Mouse (Mus musculus) lung, embryonic 16.5 days (tissue): Measurements from ENCODE around the gene Alyref. TPM values are rescaled to one million over a fixed set of nuclear protein-coding genes. Genes with fewer than 3 reads are reported as not detected.

Experiments used
- ATAC-seq: fragments of 200-750 bp; cut with Nextera tagmentation; 2 replicates; pipeline ENCODE4 v1.8.0; 2017; ENCODE audit warnings: low read depth, mild to moderate bottlenecking, moderate library complexity
- H3K27ac ChIP-seq: fragments of 300-500 bp; sonication (generic); 2 replicates; pipeline ENCODE4 v1.5.1; 2014; ENCODE audit warnings: mild to moderate bottlenecking, control low read depth, low read length
- H3K27me3 ChIP-seq: fragments of 300-500 bp; sonication (generic); 2 replicates; pipeline ENCODE4 v1.6.1; 2014; ENCODE audit warnings: low read depth, low read length, mixed read lengths; ENCODE audit not compliant: control insufficient read depth, insufficient read depth
- H3K36me3 ChIP-seq: fragments of 300-500 bp; sonication (generic); 2 replicates; pipeline ENCODE4 v1.6.1; 2014; ENCODE audit warnings: low read length; ENCODE audit not compliant: control insufficient read depth, insufficient read depth
- H3K4me1 ChIP-seq: fragments of 300-500 bp; sonication (generic); replicated peaks from 2 replicates; pipeline ENCODE4 v1.6.1; 2014; ENCODE audit warnings: low read length, mixed read lengths; ENCODE audit not compliant: control insufficient read depth, insufficient read depth
- H3K4me2 ChIP-seq: fragments of 300-500 bp; sonication (generic); 2 replicates; pipeline ENCODE4 v1.6.1; 2014; ENCODE audit warnings: low read depth, low read length, control low read depth
- H3K4me3 ChIP-seq: fragments of 300-500 bp; sonication (generic); 2 replicates; pipeline ENCODE4 v1.5.1; 2014; ENCODE audit warnings: mild to moderate bottlenecking, low read length, control low read depth
- H3K9ac ChIP-seq: fragments of 300-500 bp; sonication (generic); 2 replicates; pipeline ENCODE4 v1.6.1; 2014; ENCODE audit warnings: low read length, control low read depth
- H3K9me3 ChIP-seq: fragments of 300-500 bp; sonication (generic); 2 replicates; pipeline ENCODE4 v1.6.1; 2016; ENCODE audit warnings: low read length; ENCODE audit not compliant: control insufficient read depth
- WGBS: fragments of 180-500 bp; shearing (Covaris S2); extraction: QIAGEN DNeasy Blood & Tissue Kit; methylation state at CpG from one replicate; pipeline ENCODE4 v1.1.7; 2014; 5-methylcytosine and 5-hydroxymethylcytosine counted together
- microRNA-seq: library from miRNA; unstranded; fragments of <30 nt; microRNA quantifications from one replicate; pipeline ENCODE4, GENCODE M21; 2016
- polyA plus RNA-seq: library from polyadenylated mRNA; unstranded; fragments of >200 nt; fragmentation: Nextera tagmentation; extraction: Ambion mirVana; gene quantifications from 2 replicates; pipeline ENCODE4 v1.2.1, GENCODE M21; 2015

The Alyref gene
- polyA plus RNA-seq, 1 experiment from 2014 or later, result 266 TPM

- H3K4me2 ChIP-seq, result no peak overlapping the region
- H3K4me3 ChIP-seq, result no peak overlapping the region
- H3K27ac ChIP-seq, result no peak overlapping the region
- no peak for ATAC-seq
- peaks cover 22% of the 10 kb centered on the region for H3K36me3 ChIP-seq
- H3K4me1 ChIP-seq, result peaks cover 24% of the 10 kb centered on the region
- H3K27me3 ChIP-seq, result no peaks in the 10 kb centered on the region
- H3K9me3 ChIP-seq, result no peaks in the 10 kb centered on the region
- 94% methylated on average over 3 of the region's 3 CpGs for WGBS
- H3K9ac ChIP-seq, result no peak overlapping the region
Observed at GRCm38 (mm10) chr11:120545964-120546363, 52.2 kb downstream of the Alyref start.

- H3K9me3 ChIP-seq, result no peaks in the 10 kb centered on the region
- H3K4me3 ChIP-seq, result no peak overlapping the region
- no peak for ATAC-seq
- H3K4me2 ChIP-seq, result no peak overlapping the region
- H3K27ac ChIP-seq, result no peak overlapping the region
- H3K27me3 ChIP-seq, result no peaks in the 10 kb centered on the region
- H3K36me3 ChIP-seq, result peaks cover 22% of the 10 kb centered on the region
- H3K9ac ChIP-seq, result no peak overlapping the region
- 82% methylated on average over 6 of the region's 6 CpGs for WGBS
- H3K4me1 ChIP-seq, result peaks cover 30% of the 10 kb centered on the region
Observed at GRCm38 (mm10) chr11:120542376-120542775, 55.8 kb downstream of the Alyref start.

Small RNA genes within 50 kb of the gene (microRNA-seq; reads per million reads assigned to microRNA genes)
- gene Mir6936, result not detected

Other genes starting within 250 kb of the Alyref start
- 2,589 and 2,717 TPM in 2 replicates for gene Actg1, start 249.8 kb downstream of the Alyref start, polyA plus RNA-seq
- gene Fscn2, start 236.8 kb downstream of the Alyref start, polyA plus RNA-seq, result 0.64 and 0.83 TPM in 2 replicates
- gene Faap100, start 219.6 kb downstream of the Alyref start, polyA plus RNA-seq, result 36.7 and 41.4 TPM in 2 replicates
- gene Nploc4, start 160.7 kb downstream of the Alyref start, polyA plus RNA-seq, result 25.9 and 28.2 TPM in 2 replicates
- gene Tspan10, start 155.7 kb downstream of the Alyref start, polyA plus RNA-seq, result not detected in 2 replicates
- 0.21 TPM in 1 of 2 replicates, not detected in the other for gene Pde6g, start 144.9 kb downstream of the Alyref start, polyA plus RNA-seq
- 13.2 and 14.8 TPM in 2 replicates for gene Oxld1, start 140.3 kb downstream of the Alyref start, polyA plus RNA-seq
- 34.8 and 38.1 TPM in 2 replicates for gene Ccdc137, start 140.2 kb downstream of the Alyref start, polyA plus RNA-seq
- gene Arl16, start 130.8 kb downstream of the Alyref start, polyA plus RNA-seq, result 40.3 and 44.8 TPM in 2 replicates
- 113 and 117 TPM in 2 replicates for gene Mrpl12, start 113.8 kb downstream of the Alyref start, polyA plus RNA-seq
- 72.5 and 73.8 TPM in 2 replicates for gene Slc25a10, start 106.5 kb downstream of the Alyref start, polyA plus RNA-seq
- gene Gcgr, start 67.7 kb downstream of the Alyref start, polyA plus RNA-seq, result 1.4 and 1.7 TPM in 2 replicates
- 184 and 200 TPM in 2 replicates for gene Mcrip1, start 48.6 kb downstream of the Alyref start, polyA plus RNA-seq
- gene Ppp1r27, start 47.2 kb downstream of the Alyref start, polyA plus RNA-seq, result 0.95 and 2.6 TPM in 2 replicates
- gene P4hb, start 25.1 kb downstream of the Alyref start, polyA plus RNA-seq, result 829 and 841 TPM in 2 replicates
- 654 and 680 TPM in 2 replicates for gene Arhgdia, start 16.7 kb downstream of the Alyref start, polyA plus RNA-seq
- 215 and 224 TPM in 2 replicates for gene Anapc11, start 56 bp upstream of the Alyref start, polyA plus RNA-seq
- 1.5 and 1.6 TPM in 2 replicates for gene Npb, start 10.1 kb upstream of the Alyref start, polyA plus RNA-seq
- gene Pcyt2, start 19.6 kb upstream of the Alyref start, polyA plus RNA-seq, result 104 and 117 TPM in 2 replicates
- 31.8 and 32.5 TPM in 2 replicates for gene Sirt7, start 26.9 kb upstream of the Alyref start, polyA plus RNA-seq
- gene Mafg, start 35.2 kb upstream of the Alyref start, polyA plus RNA-seq, result 13.2 and 15.0 TPM in 2 replicates
- gene Pycr1, start 45.4 kb upstream of the Alyref start, polyA plus RNA-seq, result 22.4 and 23.4 TPM in 2 replicates
- gene Myadml2, start 49.8 kb upstream of the Alyref start, polyA plus RNA-seq, result 0.97 and 1.1 TPM in 2 replicates
- gene Notum, start 62.8 kb upstream of the Alyref start, polyA plus RNA-seq, result 3.2 and 4.0 TPM in 2 replicates
- 127 and 133 TPM in 2 replicates for gene Aspscr1, start 74.6 kb upstream of the Alyref start, polyA plus RNA-seq
- 156 and 170 TPM in 2 replicates for gene Cenpx, start 115.4 kb upstream of the Alyref start, polyA plus RNA-seq
- gene Lrrc45, start 115.6 kb upstream of the Alyref start, polyA plus RNA-seq, result 58.2 and 63.9 TPM in 2 replicates
- gene Rac3, start 123.1 kb upstream of the Alyref start, polyA plus RNA-seq, result 53.5 and 54.2 TPM in 2 replicates
- 69.5 and 92.2 TPM in 2 replicates for gene Dcxr, start 128.9 kb upstream of the Alyref start, polyA plus RNA-seq
- gene Cbr2, start 133.7 kb upstream of the Alyref start, polyA plus RNA-seq, result 194 and 348 TPM in 2 replicates
- gene Hmga1b, start 164.4 kb upstream of the Alyref start, polyA plus RNA-seq, result 3.9 and 5.0 TPM in 2 replicates
- gene Rfng, start 185.8 kb upstream of the Alyref start, polyA plus RNA-seq, result 39.3 and 43.0 TPM in 2 replicates
- gene Gps1, start 185.9 kb upstream of the Alyref start, polyA plus RNA-seq, result 187 and 188 TPM in 2 replicates
- 74.0 and 80.9 TPM in 2 replicates for gene Dus1l, start 198.0 kb upstream of the Alyref start, polyA plus RNA-seq
- gene Fasn, start 226.2 kb upstream of the Alyref start, polyA plus RNA-seq, result 50.6 and 53.5 TPM in 2 replicates